Mouse (Mus musculus) brain, adult 2 months (tissue): ENCODE measurements around the gene Slc25a44.
"Not testable (repeated sequence)": the region's sequence is repeated elsewhere in the genome, so short reads cannot be mapped to it uniquely, and the experiment has no call there.

Experiments used
- DNase-seq: peaks from one replicate; pipeline ENCODE4 v3.0.0; 2011; ENCODE audit warnings: low read depth, low spot score

The Slc25a44 gene

DNA sequence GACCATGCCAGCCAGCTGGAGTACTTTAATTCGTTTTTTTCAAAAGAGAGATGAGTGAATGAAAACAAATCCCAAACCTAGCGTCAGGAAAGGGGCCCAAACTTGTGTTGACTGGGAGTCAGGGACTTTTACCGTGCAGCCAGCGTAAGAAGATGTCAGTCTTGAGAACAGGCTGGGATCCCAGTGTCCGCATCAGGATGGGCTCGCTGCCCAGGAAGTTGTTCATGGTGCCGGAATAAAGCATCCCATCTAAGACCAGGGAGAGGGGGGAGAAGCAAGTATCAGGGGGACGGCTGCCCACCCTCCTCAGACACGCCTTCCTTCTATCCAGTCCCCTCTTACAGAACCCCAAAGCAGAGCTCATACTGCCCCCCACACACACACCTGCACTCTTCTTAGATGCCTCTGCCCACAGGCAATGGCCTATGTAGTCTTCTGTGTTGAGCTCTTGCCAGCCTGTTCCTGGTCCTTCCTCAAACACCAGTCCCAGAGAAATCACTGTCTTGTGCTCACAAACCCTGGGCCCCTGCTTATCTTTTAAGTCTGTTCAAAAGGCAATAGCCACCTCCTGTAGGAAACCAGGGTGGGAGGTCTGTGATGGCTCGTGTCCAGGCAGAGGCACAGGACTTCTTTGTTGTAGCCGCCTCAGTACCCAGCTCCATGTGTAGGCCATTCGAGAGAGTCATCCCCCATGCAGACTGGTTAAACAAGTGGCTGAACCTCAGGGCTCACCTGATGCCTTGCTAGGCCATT is 25.6 kb upstream of the Slc25a44 start:
- no peak for DNase-seq

DNA sequence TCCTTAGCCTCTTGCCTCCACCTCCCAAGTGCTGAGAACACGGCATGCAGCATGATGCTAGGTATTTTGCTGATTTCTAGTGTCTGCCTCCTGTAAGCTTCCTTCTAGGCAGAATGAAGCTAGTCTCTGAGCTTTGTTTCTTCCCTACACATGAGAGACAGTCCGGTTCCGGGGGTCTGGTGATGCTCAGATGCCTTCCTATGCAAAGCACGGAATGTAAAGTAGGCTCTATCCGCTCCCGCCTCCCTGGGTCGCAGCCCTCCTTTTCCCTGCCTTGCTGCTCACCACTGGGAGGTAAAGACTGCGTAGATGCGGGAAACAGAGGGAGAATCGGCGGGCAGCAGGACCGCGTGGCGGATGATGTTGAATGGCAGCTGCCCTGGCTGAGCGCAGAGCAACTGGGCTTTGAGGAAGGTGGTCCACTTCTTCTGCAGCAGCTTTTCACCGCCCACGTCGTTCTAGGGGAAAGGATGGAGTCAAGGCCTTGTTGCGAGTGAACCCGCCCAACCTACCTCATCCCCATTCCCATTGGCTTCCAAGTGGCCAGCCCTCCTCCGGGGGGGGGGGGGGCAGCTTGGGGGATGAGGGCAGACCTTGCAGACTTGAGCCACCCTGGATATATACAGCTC is 24.6 kb upstream of the Slc25a44 start:
- DNase-seq = peak; percentile 83

DNA sequence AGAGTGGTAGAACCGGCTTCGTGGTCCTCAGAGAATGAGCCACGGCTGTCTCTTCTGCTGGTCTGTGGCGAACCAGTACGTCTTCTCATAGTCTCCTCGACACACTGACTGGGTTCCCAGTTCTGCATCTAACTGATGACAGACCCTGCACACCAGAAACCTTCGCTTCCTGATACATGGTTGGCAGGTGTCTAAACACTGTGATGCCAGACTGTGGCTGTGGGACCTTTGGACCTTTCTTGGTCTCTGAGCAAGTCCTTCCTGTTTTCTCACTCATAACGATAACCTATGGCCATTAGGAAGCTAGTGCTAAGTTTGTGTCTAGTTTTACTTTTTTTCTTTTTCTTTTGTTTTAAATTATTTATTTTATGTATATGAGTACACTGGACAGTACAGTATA is 23.5 kb upstream of the Slc25a44 start:
- DNase-seq = no peak

DNA sequence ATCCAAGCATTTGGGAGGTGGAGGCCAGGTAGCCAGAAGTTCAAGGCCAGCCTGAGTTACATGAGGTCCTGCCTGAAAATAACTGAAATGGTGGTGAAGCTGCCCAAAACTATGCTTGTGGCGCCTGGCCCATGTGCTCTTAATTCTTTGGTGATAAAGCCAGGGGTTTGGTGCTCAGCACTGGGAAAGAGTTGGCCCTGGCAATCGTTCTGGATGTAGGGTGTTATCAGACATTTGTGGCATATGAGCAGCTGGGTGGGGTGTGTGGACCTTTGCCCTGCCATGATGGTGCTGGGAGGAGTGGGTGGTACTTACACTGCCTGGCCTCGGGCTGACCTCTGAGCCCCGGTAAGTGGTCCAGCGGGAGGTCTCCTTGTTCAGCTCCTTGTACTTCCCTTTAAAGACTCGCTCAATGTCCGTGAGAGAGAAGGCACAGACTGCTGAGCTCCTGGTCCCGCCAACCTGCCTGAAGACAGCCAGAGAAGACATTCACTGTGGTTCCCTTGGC is 22.8 kb upstream of the Slc25a44 start:
- no peak for DNase-seq

DNA sequence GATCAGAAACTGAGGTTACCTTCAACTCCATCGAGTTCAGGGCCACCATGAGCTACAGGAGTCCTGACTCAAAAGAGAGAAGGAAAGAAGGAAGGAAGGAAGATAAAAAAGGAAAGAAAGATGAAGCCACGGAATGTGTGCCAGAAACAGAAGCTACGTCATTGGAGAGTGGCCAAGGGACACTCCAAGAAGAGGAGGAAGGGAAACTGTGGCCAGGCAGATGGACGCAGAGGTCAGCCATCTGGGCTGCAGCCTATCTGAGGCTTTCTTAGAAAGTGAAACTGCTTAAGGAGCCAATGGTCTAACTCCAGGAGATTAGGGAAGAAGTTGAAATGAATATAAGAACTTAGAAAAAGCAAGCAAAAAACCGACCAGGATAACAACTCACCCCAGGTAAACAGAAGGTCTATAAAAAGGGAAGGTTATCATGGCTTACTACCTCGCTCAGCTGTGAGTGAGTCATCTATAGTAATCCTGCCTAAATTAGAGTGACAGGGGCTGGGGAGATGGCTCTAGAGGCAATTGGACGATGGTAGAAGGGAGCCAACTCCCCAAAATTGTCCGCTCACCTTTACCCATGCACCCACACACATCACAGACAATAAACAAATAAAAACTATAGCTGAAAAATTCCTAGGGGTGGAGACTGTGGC is 21.7 kb upstream of the Slc25a44 start:
- peak; percentile 66 for DNase-seq

DNA sequence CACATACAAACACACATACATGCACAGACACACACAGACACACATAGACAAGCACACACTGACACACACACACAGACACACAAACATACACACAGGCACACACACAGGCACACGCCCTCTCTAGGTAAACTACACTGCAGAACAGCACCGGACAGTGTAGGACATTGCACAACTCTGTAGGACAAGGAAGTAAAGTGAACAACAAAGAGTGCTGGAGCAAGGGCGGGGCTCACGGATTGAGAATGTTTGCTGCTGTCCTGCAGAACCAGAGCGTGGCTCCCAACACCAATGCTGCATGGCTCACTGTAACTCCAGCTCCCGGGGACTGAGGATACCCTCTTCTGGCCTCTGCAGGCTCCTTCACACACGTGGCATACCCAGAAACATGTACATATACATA is 17.9 kb upstream of the Slc25a44 start:
- no peak for DNase-seq

DNA sequence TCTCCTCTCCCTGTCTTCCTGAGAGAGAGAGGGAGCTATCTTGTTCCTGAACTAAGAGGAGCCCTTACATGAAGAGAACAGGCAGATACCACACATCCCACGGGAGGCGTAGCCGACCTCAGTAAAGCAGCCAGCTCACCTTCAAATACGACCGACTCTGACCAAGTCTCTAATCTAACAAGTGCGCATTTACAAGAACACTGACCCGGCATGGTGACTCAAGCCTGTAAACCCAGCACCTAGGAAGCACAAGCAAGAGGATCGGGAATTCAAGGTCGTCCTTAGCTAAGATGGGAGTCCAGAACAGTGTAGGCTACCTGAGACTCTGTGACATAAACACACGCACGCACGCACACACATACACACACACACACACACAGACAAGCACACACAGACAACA is 17.5 kb upstream of the Slc25a44 start:
- DNase-seq = no peak

DNA sequence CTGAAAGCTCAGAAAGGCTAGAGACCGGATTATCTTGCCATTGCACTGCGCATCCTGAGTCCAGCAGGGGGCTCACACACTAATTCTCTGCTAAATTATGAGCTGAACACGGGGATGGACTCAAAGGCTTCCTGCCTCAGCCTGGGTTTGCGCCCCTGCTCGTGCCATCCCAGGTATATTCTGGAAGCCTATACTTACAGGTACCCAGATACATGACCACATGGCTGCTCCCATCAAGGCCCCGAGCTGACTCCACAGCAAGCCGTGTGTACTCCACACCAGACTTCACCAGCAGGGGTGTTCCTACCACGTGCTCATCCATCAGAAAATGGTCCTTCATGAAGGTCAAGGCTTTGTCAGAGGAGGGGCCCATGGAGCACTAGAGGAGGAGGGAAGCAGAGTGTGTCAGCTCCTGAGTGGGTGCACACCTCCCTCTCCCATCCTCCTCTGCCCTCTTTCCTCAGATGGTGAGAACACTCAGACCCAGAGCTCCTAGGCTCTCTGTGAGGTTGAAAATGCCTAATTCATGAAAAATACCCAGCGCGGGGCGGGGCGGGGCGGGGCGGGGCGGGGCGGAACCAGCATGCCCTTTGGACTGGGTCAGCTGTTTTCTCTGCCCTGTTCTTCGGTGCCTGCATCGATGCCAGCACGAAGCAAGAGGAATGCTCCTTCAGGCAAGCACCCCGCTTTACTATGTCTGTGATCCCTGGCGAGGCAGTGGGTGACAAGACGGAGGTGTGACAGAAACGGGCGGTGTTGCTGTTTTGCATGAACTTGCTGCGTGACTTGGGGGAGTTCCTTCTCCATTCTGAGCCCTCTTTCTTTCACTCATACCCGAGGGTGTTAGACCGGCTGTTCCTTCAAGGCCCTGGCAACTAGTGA is 15.8 kb upstream of the Slc25a44 start:
- peak; percentile 83 for DNase-seq

DNA sequence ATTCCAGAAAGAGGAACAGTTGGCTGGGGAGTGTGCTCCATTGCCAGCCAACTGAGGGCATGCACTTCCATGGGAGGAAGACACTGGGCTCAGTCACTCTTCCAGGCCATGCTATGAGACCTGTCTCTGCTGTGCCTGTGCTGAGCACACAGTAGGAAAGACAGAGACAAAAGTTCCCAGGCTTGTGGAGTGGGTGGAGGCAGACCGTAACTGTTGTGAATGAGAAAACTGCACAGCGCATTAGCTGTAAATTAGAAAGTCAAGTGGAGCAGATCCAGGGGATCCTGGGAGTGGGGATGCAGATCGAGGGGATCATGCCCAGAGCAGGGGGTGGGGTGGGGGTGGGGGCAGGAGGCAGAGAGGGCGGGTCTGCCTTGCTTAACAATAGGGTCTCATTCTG is 14.6 kb upstream of the Slc25a44 start:
- DNase-seq = peak; percentile 24

DNA sequence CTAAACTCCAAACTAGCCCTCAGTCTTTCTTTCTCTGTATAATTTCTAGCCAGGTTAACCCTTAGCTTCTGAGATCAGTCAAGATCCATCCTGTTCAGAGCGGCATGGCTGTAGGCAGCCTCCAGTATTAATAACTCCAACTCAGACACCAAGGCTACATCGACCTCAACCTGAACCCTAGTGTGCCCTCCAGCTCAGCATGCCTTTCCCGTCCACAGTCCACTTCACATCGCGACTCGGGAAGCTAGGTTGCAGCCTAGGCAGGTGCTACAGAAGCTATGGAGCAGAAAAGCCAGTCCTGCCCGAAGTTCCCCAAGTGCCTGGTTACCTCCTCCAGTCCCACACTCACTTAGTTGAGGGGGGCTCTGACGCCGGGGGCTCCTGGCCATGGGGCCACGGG is 12.5 kb upstream of the Slc25a44 start:
- no peak for DNase-seq

DNA sequence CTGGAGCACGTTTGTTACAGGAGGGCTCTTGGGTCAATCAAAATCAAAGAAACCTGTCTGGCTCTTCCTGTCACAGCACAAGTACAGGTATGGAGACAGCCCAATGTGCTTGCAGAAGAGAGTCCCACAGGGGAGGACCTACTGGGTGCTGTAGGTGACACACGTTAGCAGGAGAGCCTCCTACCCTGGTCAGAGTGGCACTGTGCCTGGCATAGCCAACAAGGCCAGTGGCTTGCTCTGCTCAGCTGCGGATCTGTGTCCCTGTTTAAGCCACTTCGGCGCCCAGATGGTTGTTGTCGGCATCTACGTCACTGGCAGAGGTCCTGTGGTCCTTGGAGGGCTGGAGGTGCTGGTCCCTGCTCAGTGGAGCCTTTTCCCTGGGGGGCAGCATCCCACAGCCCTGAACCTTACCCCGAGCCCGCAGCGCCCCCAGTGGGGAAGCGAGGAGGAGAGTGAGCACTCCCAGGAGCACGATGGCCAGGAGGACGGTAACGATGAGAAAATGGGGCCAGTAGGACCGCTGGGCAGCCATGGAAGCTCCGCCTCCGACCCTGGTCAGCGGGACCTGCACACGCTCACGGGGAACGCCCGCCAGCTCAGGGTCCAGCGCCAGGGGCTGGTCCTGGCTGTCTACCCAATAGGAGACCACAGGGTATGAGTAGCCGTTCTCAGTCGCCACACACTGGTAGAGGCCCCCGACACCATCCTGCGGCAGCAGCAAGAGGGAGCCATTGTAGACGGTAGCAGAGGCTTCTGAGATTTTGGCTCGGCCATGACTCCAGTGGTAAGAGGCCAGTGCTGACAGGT is 11.7 kb upstream of the Slc25a44 start:
- peak; percentile 81 for DNase-seq

DNA sequence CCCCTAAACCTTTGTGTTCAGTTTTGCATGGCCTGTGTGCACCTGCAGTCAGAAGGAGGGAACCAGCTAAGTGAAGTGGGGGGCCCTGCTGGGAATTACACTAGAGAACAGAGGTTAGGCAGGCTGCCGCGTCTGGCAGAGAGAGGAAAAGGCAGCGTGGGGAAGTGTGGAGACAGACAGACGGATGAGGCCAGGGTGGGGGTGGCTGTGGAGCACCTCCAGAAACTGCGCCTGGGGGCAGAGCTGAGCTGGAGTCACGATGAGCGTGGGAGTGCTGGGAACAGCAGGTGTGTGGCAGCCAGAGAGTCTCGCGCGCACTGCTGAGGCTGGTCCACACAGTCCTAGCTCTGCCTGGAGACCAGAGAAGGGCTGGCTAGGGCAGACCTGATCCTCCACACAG is 10.6 kb upstream of the Slc25a44 start:
- DNase-seq = peak; percentile 94

DNA sequence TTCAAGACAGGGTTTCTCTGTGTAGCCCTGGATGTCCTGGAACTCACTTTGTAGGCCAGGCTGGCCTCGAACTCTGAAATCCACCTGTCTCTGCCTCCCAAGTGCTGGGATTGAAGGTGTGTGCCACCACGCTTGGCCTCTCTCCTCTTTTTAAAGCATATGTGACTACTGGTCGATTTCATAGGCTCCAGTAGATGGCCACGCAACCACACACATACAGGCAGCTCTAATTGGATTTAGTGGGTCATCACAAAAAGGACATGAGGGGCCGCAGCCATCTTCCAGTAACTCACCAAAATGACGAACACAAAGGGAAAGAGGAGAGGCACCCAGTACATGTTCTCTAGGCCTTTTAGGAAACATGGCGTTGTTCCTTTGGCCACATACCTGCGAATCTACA is 3.7 kb upstream of the Slc25a44 start:
- not testable (repeated sequence) for DNase-seq

DNA sequence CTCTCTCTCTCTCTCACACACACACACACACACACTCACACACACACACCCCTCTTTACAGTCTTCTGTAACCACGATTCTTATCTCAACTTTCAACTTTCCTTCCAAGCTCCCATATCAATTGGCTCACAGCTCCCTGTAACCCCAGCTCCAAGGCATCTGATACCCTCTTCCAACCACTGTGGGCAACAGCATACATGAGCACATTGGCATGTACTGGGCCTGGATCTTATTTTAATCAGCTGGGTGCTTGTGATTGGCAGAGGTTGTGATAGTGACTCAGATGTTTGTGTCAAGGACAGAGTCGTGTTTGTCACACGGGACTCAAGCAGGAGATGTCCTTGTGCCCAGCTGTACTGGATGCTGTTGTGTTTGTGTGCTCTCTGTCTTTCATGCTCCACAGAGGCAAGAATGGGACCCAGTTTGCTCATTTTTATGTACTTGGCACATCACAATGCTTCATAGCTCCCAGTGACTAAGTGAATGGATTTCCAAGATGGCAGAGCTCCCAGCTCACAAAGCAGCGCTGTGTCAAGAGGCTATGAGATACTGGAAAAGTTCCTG is 2.5 kb upstream of the Slc25a44 start:
- DNase-seq = peak; percentile 70

DNA sequence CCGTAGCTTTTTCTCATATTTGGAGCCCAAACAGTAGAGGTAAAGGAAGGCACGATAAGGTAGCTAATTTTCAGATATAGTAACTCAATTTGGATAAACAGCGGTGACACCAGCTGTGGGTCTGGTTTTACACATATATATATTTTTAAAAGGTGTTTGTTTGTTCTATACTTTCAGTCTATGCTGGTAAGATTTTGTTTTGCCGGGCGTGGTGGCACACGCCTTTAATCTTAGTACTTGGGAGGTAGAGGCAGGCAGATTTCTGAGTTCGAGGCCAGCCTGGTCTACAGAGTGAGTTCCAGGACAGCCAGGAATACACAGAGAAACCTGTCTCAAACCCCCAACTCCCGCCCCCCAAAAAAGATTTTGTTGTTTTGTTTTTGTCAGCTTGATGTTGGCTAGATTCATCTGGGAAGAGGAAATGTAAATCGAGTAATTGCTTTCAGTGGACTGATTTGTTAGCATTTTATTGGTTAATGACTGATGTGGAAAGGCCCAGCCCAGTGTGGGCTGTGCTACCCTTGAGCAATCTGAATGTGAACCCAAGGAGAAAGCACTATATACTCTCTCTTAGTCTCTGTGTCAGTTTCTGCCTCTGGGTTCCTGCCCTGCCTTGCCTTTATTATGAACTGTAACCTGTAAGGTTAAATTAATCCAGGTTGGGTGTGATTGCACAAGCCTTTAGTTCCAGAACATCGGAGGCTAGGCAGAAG is 925 bp upstream of the Slc25a44 start:
- no peak for DNase-seq

DNA sequence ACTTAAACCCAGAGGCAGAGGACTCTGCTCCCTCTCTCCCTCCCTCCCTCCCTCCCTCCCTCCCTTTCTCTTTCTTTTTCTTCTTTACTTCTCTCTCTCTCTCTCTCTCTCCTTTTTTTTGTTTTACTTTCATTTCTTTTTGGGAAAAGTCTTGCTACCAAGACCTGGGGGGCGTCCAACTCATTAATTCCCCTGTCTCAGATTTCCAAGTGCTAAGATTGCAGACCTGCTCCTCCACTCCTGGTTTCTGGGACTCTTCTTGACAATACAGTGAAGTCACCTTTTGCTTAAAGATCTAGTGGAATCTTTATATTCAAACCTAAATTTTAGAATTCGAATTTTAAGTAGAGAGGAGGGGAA is 371 bp upstream of the Slc25a44 start:
- no peak for DNase-seq

DNA sequence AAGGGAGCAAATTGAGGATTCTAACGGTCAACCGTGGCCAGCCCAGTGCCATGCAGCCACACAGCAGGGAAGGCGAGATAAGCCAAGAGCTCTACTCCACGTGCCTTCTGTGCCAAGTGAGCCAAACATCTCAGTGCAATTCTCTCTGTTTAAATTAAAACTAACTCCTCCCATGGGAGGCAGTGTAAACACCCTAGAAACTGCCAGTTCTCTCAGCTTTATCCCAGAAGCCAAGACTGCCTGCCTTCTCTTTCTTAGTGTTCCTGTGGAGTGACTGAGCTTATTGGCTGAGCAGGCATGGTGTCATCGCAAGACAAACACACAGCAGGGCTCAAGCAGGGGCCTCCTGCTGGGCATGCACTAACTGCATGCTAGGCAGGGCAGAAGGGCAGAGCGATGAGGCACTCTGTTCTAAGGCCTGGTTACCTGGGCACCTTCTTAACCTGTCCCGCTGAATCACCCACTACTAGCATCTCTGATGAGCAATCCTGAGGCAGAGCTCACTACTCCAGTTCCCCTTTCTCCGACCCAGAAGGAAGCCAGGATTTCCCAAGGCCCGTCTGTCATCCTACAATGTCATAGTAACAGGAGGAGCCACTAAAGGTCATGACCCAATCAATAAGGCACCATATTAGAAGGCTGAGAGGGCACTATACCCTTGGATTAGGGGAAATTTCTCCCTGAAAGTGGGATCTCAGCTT is 2.8 kb downstream of the Slc25a44 start:
- peak; percentile 77 for DNase-seq

DNA sequence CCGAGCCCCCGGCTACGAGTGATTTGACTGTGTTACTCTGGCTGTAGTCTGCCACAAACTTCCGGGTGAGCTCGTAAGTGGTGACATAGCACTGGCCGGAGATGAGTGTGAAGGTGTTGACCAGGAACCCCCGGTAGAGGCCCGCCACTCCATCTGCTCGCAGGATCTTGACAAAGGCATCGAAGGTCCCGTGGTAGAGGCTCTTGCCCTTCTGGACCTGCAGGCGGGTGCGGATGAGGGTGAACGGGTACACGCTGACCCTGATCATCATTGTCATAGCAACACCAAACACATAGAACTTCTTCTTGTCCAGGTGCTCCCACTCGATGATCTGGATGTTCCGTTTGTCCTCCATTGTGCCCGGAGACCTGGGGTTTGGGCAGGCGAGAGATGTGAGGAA is 4.2 kb downstream of the Slc25a44 start:
- no peak for DNase-seq

DNA sequence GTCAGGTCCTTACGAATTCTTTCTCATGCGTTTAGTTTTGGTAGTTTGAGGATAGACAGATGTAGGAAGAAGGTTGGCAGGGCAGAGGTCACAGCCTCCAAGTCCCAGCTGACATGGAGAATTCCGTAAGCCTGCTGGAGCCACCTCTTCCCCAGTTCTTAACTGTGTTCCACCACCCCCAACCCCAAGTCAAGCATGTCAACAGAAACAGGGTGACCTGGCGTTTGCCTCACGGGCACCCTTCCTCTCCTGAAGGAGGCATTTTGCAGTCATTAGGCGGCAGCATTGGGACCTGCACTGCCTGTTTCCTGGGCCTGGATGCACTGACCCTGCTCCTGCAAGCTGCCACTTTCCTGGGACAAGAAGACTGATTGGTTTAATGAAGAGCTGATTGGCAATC is 6.9 kb downstream of the Slc25a44 start:
- no peak for DNase-seq
